Mouse (Mus musculus) heart, adult 2 months (tissue): ENCODE data around the gene Lin54.

Source experiments
- CTCF ChIP-seq: fragments of 200-600 bp; IDR thresholded peaks from 2 replicates; pipeline ENCODE4 v1.8.1; 2022; ENCODE audit warnings: antibody characterized with exemption, mild to moderate bottlenecking, moderate library complexity
- POLR2A ChIP-seq: fragments of 200-500 bp; IDR thresholded peaks from 2 replicates; pipeline ENCODE4 v1.6.1; 2011; ENCODE audit warnings: mild to moderate bottlenecking, low read depth, low read length, control low read depth; ENCODE audit not compliant: insufficient read depth

GRCm38 (mm10) chr5:100500458-100500961, at the start of gene Lin54:
- TF ChIP-seq POLR2A (no peak), CTCF (peak; percentile 42)
